Mouse (Mus musculus) megakaryocyte, adult 5-6 weeks (primary cell): ENCODE results near the gene Pacs2. TPM values are rescaled to one million over a fixed set of nuclear protein-coding genes. Genes with fewer than 3 reads are reported as not detected.

ENCODE experiments used
- ATAC-seq: 2 replicates; pipeline ENCODE4 v1.8.0; 2016; ENCODE audit warnings: mild to moderate bottlenecking, inconsistent platforms; ENCODE audit not compliant: poor library complexity, severe bottlenecking
- total RNA-seq, 2 experiments: library from RNA; stranded (forward) in 1 of 2; stranded (reverse) in 1 of 2; fragments of 153-499, 151-499 nt in 1 of 2; fragments of 221-1000, 200-1000 nt in 1 of 2; gene quantifications; 2 replicates each; pipeline versions ENCODE4 v1.2.3 to v1.2.4; 2015 to 2017

Gene Pacs2
- total RNA-seq, 2 experiments from 2014 or later, result 36.5 to 55.1 TPM

GRCm38 (mm10) chr12:113011702-113012360 lies 2.5 kb upstream of the Pacs2 start:
- no peak for ATAC-seq

- no peak for ATAC-seq
These were observed 1.9 kb upstream of the Pacs2 start for GRCm38 (mm10) chr12:113012443-113012842.

GRCm38 (mm10) chr12:113013021-113013491 lies 1.3 kb upstream of the Pacs2 start:
- no peak for ATAC-seq

- ATAC-seq, result peak; percentile 46
These were observed 551 bp downstream of the Pacs2 start for GRCm38 (mm10) chr12:113014561-113015556.

GRCm38 (mm10) chr12:113015956-113016355 lies 1.6 kb downstream of the Pacs2 start:
- no peak for ATAC-seq

- no peak for ATAC-seq
These were observed 2.7 kb downstream of the Pacs2 start for GRCm38 (mm10) chr12:113016976-113017375.

- peak; percentile 36 for ATAC-seq
These were observed 3.2 kb downstream of the Pacs2 start for GRCm38 (mm10) chr12:113017429-113017984.

GRCm38 (mm10) chr12:113018763-113019162 lies 4.5 kb downstream of the Pacs2 start:
- no peak for ATAC-seq

- no peak for ATAC-seq
These were observed 7.2 kb downstream of the Pacs2 start for GRCm38 (mm10) chr12:113021488-113021887.

- peak; percentile 62 for ATAC-seq
These were observed 8.8 kb downstream of the Pacs2 start for GRCm38 (mm10) chr12:113023082-113023481.

- peak; percentile 54 for ATAC-seq
These were observed 12.2 kb downstream of the Pacs2 start for GRCm38 (mm10) chr12:113026557-113026956.

GRCm38 (mm10) chr12:113027495-113027894 lies 13.2 kb downstream of the Pacs2 start:
- no peak for ATAC-seq

GRCm38 (mm10) chr12:113028067-113028466 lies 13.8 kb downstream of the Pacs2 start:
- ATAC-seq, result no peak

- ATAC-seq, result no peak
These were observed 14.6 kb downstream of the Pacs2 start for GRCm38 (mm10) chr12:113028898-113029297.

GRCm38 (mm10) chr12:113030046-113030445 lies 15.7 kb downstream of the Pacs2 start:
- no peak for ATAC-seq

- peak; percentile 54 for ATAC-seq
These were observed 16.7 kb downstream of the Pacs2 start for GRCm38 (mm10) chr12:113030993-113031392.

GRCm38 (mm10) chr12:113031441-113031840 lies 17.1 kb downstream of the Pacs2 start:
- ATAC-seq, result peak; percentile 44

GRCm38 (mm10) chr12:113032296-113033250 lies 18.3 kb downstream of the Pacs2 start:
- no peak for ATAC-seq

- ATAC-seq, result no peak
These were observed 20.8 kb downstream of the Pacs2 start for GRCm38 (mm10) chr12:113035093-113035492.

GRCm38 (mm10) chr12:113036996-113037395 lies 22.7 kb downstream of the Pacs2 start:
- no peak for ATAC-seq
